Mouse (Mus musculus) frontal cortex, postnatal 10 days (tissue): ENCODE data around the gene Ndel1.
A peak's percentile ranks its signal among the peaks of the same experiment; 100 is the strongest.
"Not testable (repeated sequence)": the region's sequence is repeated elsewhere in the genome, so short reads cannot be mapped to it uniquely, and the experiment has no call there.

Source experiments
- DNase-seq, 2 experiments: peaks; one replicate each; pipeline ENCODE4 v3.0.0; 2022; ENCODE audit warnings: low spot score in 2 of 2, mixed read lengths in 1 of 2

Ndel1 gene

GRCm38 (mm10) chr11:68851644-68852485, 19.8 kb downstream of the Ndel1 start:
- DNase-seq = no peak

GRCm38 (mm10) chr11:68850862-68851261, 20.8 kb downstream of the Ndel1 start:
- no peak for DNase-seq

- no peak for DNase-seq
These were observed 32.1 kb downstream of the Ndel1 start for GRCm38 (mm10) chr11:68839606-68840005.

GRCm38 (mm10) chr11:68835034-68835433, 36.6 kb downstream of the Ndel1 start:
- no peak for DNase-seq

GRCm38 (mm10) chr11:68833593-68833992, 38.1 kb downstream of the Ndel1 start:
- no peak for DNase-seq

- DNase-seq = no peak
These were observed 38.9 kb downstream of the Ndel1 start for GRCm38 (mm10) chr11:68832793-68833192.

- not testable (repeated sequence) for DNase-seq
These were observed 40.1 kb downstream of the Ndel1 start for GRCm38 (mm10) chr11:68831580-68831979.

GRCm38 (mm10) chr11:68826735-68827134, 44.9 kb downstream of the Ndel1 start:
- DNase-seq = no peak

GRCm38 (mm10) chr11:68822326-68822725, 49.3 kb downstream of the Ndel1 start:
- no peak for DNase-seq

- no peak for DNase-seq
These were observed 52.3 kb downstream of the Ndel1 start for GRCm38 (mm10) chr11:68819226-68819805.

GRCm38 (mm10) chr11:68818416-68818815, 53.2 kb downstream of the Ndel1 start:
- DNase-seq = no peak

GRCm38 (mm10) chr11:68811881-68812577, 59.6 kb downstream of the Ndel1 start:
- no peak for DNase-seq

GRCm38 (mm10) chr11:68807787-68808186, 63.9 kb downstream of the Ndel1 start:
- DNase-seq = peak in 1 of 2 experiments; percentile 60

- no peak for DNase-seq
These were observed 66.5 kb downstream of the Ndel1 start for GRCm38 (mm10) chr11:68805148-68805547.

- no peak for DNase-seq
These were observed 73.4 kb downstream of the Ndel1 start for GRCm38 (mm10) chr11:68798258-68798657.

GRCm38 (mm10) chr11:68791794-68792193, 79.9 kb downstream of the Ndel1 start:
- no peak for DNase-seq

GRCm38 (mm10) chr11:68790720-68791119, 80.9 kb downstream of the Ndel1 start:
- DNase-seq = no peak

- DNase-seq = no peak
These were observed 84.4 kb downstream of the Ndel1 start for GRCm38 (mm10) chr11:68787222-68787621.

GRCm38 (mm10) chr11:68785813-68786212, 85.8 kb downstream of the Ndel1 start:
- DNase-seq = no peak

- DNase-seq = no peak
These were observed 89.3 kb downstream of the Ndel1 start for GRCm38 (mm10) chr11:68782336-68782735.

- DNase-seq = no peak
These were observed 91.1 kb downstream of the Ndel1 start for GRCm38 (mm10) chr11:68780466-68781114.
